Mouse (Mus musculus) frontal cortex, adult 2 months (tissue): ENCODE data around the gene Serp2. TPM values are rescaled to one million over a fixed set of nuclear protein-coding genes. Genes with fewer than 3 reads are reported as not detected.
"Not testable (repeated sequence)": the region's sequence is repeated elsewhere in the genome, so short reads cannot be mapped to it uniquely, and the experiment has no call there.

Source experiments
- DNase-seq, 2 experiments: peaks; one replicate each; pipeline ENCODE4 v3.0.0; 2022; ENCODE audit warnings: low spot score in 1 of 2; ENCODE audit errors: extremely low spot score in 1 of 2
- polyA plus RNA-seq: library from polyadenylated mRNA; depleted of rRNA; stranded (reverse); fragments of >200 nt; gene quantifications from 2 replicates; pipeline ENCODE4 v1.2.3, GENCODE M21; 2012

Serp2 gene
- polyA plus RNA-seq, 1 experiment, result 195 TPM

GRCm38 (mm10) chr14:76577840-76578239 lies 21.2 kb upstream of the Serp2 start:
- DNase-seq, result no peak

- DNase-seq, result no peak
These were observed 13.6 kb upstream of the Serp2 start for GRCm38 (mm10) chr14:76570292-76570691.

GRCm38 (mm10) chr14:76569271-76569961 lies 12.7 kb upstream of the Serp2 start:
- DNase-seq, result no peak

GRCm38 (mm10) chr14:76568548-76568947 lies 11.9 kb upstream of the Serp2 start:
- DNase-seq, result no peak

GRCm38 (mm10) chr14:76567280-76567679 lies 10.6 kb upstream of the Serp2 start:
- no peak for DNase-seq

GRCm38 (mm10) chr14:76566711-76567110 lies 10.0 kb upstream of the Serp2 start:
- no peak for DNase-seq

- DNase-seq, result no peak
These were observed 9.5 kb upstream of the Serp2 start for GRCm38 (mm10) chr14:76566193-76566592.

- DNase-seq, result no peak
These were observed 2.5 kb upstream of the Serp2 start for GRCm38 (mm10) chr14:76559208-76559607.

- DNase-seq, result not testable (repeated sequence)
These were observed 1.5 kb upstream of the Serp2 start for GRCm38 (mm10) chr14:76558171-76558570.

GRCm38 (mm10) chr14:76556031-76556851 lies 448 bp downstream of the Serp2 start:
- peak in 1 of 2 experiments; percentile 73 for DNase-seq

- peak in 1 of 2 experiments; percentile 74 for DNase-seq
These were observed 1.2 kb downstream of the Serp2 start for GRCm38 (mm10) chr14:76555263-76556030.

- no peak for DNase-seq
These were observed 12.6 kb downstream of the Serp2 start for GRCm38 (mm10) chr14:76544136-76544535.

GRCm38 (mm10) chr14:76541341-76541740 lies 15.3 kb downstream of the Serp2 start:
- DNase-seq, result no peak

GRCm38 (mm10) chr14:76540005-76540670 lies 16.6 kb downstream of the Serp2 start:
- DNase-seq, result peak in 1 of 2 experiments; percentile 72

- DNase-seq, result no peak
These were observed 19.8 kb downstream of the Serp2 start for GRCm38 (mm10) chr14:76536921-76537320.

- DNase-seq, result peak in 1 of 2 experiments; percentile 47
These were observed 21.6 kb downstream of the Serp2 start for GRCm38 (mm10) chr14:76535096-76535495.

GRCm38 (mm10) chr14:76533170-76533815 lies 23.4 kb downstream of the Serp2 start:
- DNase-seq, result no peak

- DNase-seq, result no peak
These were observed 24.2 kb downstream of the Serp2 start for GRCm38 (mm10) chr14:76532257-76533169.
